Mouse (Mus musculus) hindbrain, embryonic 11.5 days (tissue): ENCODE results near the gene Zfp316. TPM values are rescaled to one million over a fixed set of nuclear protein-coding genes. Genes with fewer than 3 reads are reported as not detected.

Experiments used
- ATAC-seq: fragments of 200-750 bp; cut with Nextera tagmentation; 2 replicates; pipeline ENCODE4 v1.8.0; 2017; ENCODE audit warnings: mild to moderate bottlenecking, moderate TSS enrichment, moderate library complexity; ENCODE audit not compliant: low FRiP score
- DNase-seq: peaks from one replicate; pipeline ENCODE4 v3.0.0-alpha.2; 2015; ENCODE audit warnings: low spot score
- H3K27ac ChIP-seq: fragments of 300-500 bp; sonication (generic); 2 replicates; pipeline ENCODE4 v1.5.1; 2014; ENCODE audit warnings: mild to moderate bottlenecking, low read depth, low read length
- H3K27me3 ChIP-seq: fragments of 300-500 bp; sonication (generic); 2 replicates; pipeline ENCODE4 v1.6.1; 2014; ENCODE audit warnings: mild to moderate bottlenecking, low read length, moderate library complexity, mixed read lengths; ENCODE audit not compliant: control insufficient read depth, insufficient read depth
- H3K36me3 ChIP-seq: fragments of 300-500 bp; sonication (generic); 2 replicates; pipeline ENCODE4 v1.6.1; 2014; ENCODE audit warnings: mild to moderate bottlenecking, low read length, moderate library complexity, mixed read lengths; ENCODE audit not compliant: control insufficient read depth, insufficient read depth
- H3K4me1 ChIP-seq: fragments of 300-500 bp; sonication (generic); replicated peaks from 2 replicates; pipeline ENCODE4 v1.6.1; 2014; ENCODE audit warnings: low read length, mixed read lengths; ENCODE audit not compliant: control insufficient read depth, insufficient read depth
- H3K4me2 ChIP-seq: fragments of 300-500 bp; sonication (generic); replicated peaks from 2 replicates; pipeline ENCODE4 v1.6.1; 2014; ENCODE audit warnings: mild to moderate bottlenecking, low read depth, low read length
- H3K4me3 ChIP-seq: fragments of 300-500 bp; sonication (generic); 2 replicates; pipeline ENCODE4 v1.5.1; 2014; ENCODE audit warnings: low read depth, low read length
- H3K9ac ChIP-seq: fragments of 300-500 bp; sonication (generic); 2 replicates; pipeline ENCODE4 v1.6.1; 2014; ENCODE audit warnings: low read depth, low read length
- H3K9me3 ChIP-seq: fragments of 300-500 bp; sonication (generic); 2 replicates; pipeline ENCODE4 v1.6.1; 2016; ENCODE audit warnings: low read length; ENCODE audit not compliant: control insufficient read depth
- WGBS: fragments of 180-500 bp; shearing (Covaris S2); extraction: QIAGEN DNeasy Blood & Tissue Kit; methylation state at CpG from one replicate; pipeline ENCODE4 v1.1.7; 2014; 5-methylcytosine and 5-hydroxymethylcytosine counted together
- polyA plus RNA-seq: library from polyadenylated mRNA; unstranded; fragments of >200 nt; fragmentation: Nextera tagmentation; extraction: Ambion mirVana; gene quantifications from 2 replicates; pipeline ENCODE4 v1.2.1, GENCODE M21; 2014

The Zfp316 gene
- polyA plus RNA-seq, 1 experiment from 2014 or later: 3.4 TPM

DNA sequence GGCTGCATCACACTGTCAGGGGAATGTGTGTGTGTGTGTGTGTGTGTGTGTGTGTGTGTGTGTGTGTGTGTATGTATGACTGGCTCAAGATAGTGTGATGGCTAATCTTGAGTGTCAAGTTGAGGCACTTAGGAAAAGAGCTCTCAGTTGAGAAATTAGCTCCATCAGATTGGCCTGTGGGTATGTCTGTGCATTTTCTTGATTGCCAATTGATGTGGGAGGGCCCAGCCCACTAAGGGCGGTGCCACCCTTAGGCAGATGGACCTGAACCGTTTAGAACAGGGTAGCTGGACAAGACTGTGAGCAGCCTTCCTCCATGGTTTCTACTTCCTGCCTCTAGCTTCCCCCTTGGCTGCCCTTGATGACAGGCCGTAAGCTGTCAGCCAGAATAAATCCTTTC is 2.3 kb upstream of the Zfp316 start:
- H3K4me2 ChIP-seq: no peak overlapping the region
- DNase-seq (no peak), ATAC-seq (no peak)
- WGBS: 86% methylated on average over 3 of the region's 3 CpGs
- no peaks in the 10 kb centered on the region for H3K36me3 ChIP-seq
- no peak overlapping the region for H3K27ac ChIP-seq
- H3K4me3 ChIP-seq: no peak overlapping the region
- H3K9me3 ChIP-seq: no peaks in the 10 kb centered on the region
- H3K9ac ChIP-seq: no peak overlapping the region
- no peaks in the 10 kb centered on the region; the same call in 1 of the 2 replicates for H3K27me3 ChIP-seq
- peaks cover 8% of the 10 kb centered on the region; the same call in 1 of the 2 replicates for H3K4me1 ChIP-seq

- DNase-seq (no peak), ATAC-seq (no peak)
- no peaks in the 10 kb centered on the region; the same call in 1 of the 2 replicates for H3K27me3 ChIP-seq
- H3K27ac ChIP-seq: no peak overlapping the region
- H3K4me3 ChIP-seq: no peak overlapping the region
- peaks cover 8% of the 10 kb centered on the region; the same call in 1 of the 2 replicates for H3K4me1 ChIP-seq
- no peak overlapping the region for H3K9ac ChIP-seq
- no peaks in the 10 kb centered on the region for H3K9me3 ChIP-seq
- WGBS: 89% methylated on average over 6 of the region's 6 CpGs
- no peaks in the 10 kb centered on the region for H3K36me3 ChIP-seq
- H3K4me2 ChIP-seq: no peak overlapping the region
Measured at GRCm38 (mm10) chr5:143271642-143272041, 1.8 kb upstream of the Zfp316 start.

- Histone ChIP-seq H3K4me2 (peak overlapping the region; percentile 95), H3K27ac (no peak overlapping the region), H3K36me3 (no peaks in the 10 kb centered on the region), H3K4me3 (peak overlapping the region; percentile 83), H3K4me1 (peaks cover 8% of the 10 kb centered on the region; the same call in 1 of the 2 replicates), H3K9me3 (no peaks in the 10 kb centered on the region), H3K9ac (peak overlapping the region; percentile 98), H3K27me3 (no peaks in the 10 kb centered on the region)
- DNase-seq (no peak), ATAC-seq (peak; percentile 61; the same call in 1 of the 2 replicates)
- WGBS: 6% methylated on average over 12 of the region's 12 CpGs
Measured at GRCm38 (mm10) chr5:143270151-143270519, 313 bp upstream of the Zfp316 start.

- peaks cover 8% of the 10 kb centered on the region; the same call in 1 of the 2 replicates for H3K4me1 ChIP-seq
- DNase-seq: no peak
- peak overlapping the region; percentile 95 for H3K4me2 ChIP-seq
- WGBS: 25% methylated on average over 8 of the region's 8 CpGs
- H3K9me3 ChIP-seq: no peaks in the 10 kb centered on the region
- H3K27ac ChIP-seq: peak overlapping the region; percentile 78; the same call in 1 of the 2 replicates
- H3K36me3 ChIP-seq: no peaks in the 10 kb centered on the region
- ATAC-seq: 0 out of 2 replicates have a peak, but pooled peaks have one; percentile 3
- H3K27me3 ChIP-seq: no peaks in the 10 kb centered on the region
- peak overlapping the region; percentile 83 for H3K4me3 ChIP-seq
- peak overlapping the region; percentile 98 for H3K9ac ChIP-seq
Measured at GRCm38 (mm10) chr5:143268985-143269362, 848 bp downstream of the Zfp316 start.

GRCm38 (mm10) chr5:143266794-143267193 is 3.0 kb downstream of the Zfp316 start:
- DNase-seq (no peak), ATAC-seq (no peak)
- Histone ChIP-seq H3K36me3 (no peaks in the 10 kb centered on the region; the same call in 1 of the 2 replicates), H3K9me3 (no peaks in the 10 kb centered on the region), H3K27me3 (no peaks in the 10 kb centered on the region), H3K9ac (no peak overlapping the region), H3K4me3 (no peak overlapping the region), H3K27ac (no peak overlapping the region), H3K4me2 (no peak overlapping the region), H3K4me1 (peaks cover 8% of the 10 kb centered on the region; the same call in 1 of the 2 replicates)
- WGBS: 82% methylated on average over 6 of the region's 6 CpGs

GRCm38 (mm10) chr5:143265409-143265808 is 4.4 kb downstream of the Zfp316 start:
- DNase-seq (no peak), ATAC-seq (no peak)
- no peaks in the 10 kb centered on the region for H3K27me3 ChIP-seq
- no peak overlapping the region for H3K27ac ChIP-seq
- no peaks in the 10 kb centered on the region for H3K9me3 ChIP-seq
- no peak overlapping the region for H3K9ac ChIP-seq
- H3K4me2 ChIP-seq: no peak overlapping the region
- peaks cover 5% of the 10 kb centered on the region; the same call in 1 of the 2 replicates for H3K4me1 ChIP-seq
- peaks cover 3% of the 10 kb centered on the region; the same call in 1 of the 2 replicates for H3K36me3 ChIP-seq
- H3K4me3 ChIP-seq: no peak overlapping the region
- WGBS: 55% methylated on average over 1 of the region's 1 CpGs

- H3K36me3 ChIP-seq: peaks cover 4% of the 10 kb centered on the region; the same call in 1 of the 2 replicates
- no peak for ATAC-seq
- 91% methylated on average over 10 of the region's 10 CpGs for WGBS
- no peaks in the 10 kb centered on the region for H3K27me3 ChIP-seq
- H3K9me3 ChIP-seq: no peaks in the 10 kb centered on the region
- no peak overlapping the region for H3K4me2 ChIP-seq
- DNase-seq: no peak
- peaks cover 5% of the 10 kb centered on the region; the same call in 1 of the 2 replicates for H3K4me1 ChIP-seq
- no peak overlapping the region for H3K4me3 ChIP-seq
- no peak overlapping the region for H3K27ac ChIP-seq
- H3K9ac ChIP-seq: no peak overlapping the region
Measured at GRCm38 (mm10) chr5:143264689-143265088, 5.1 kb downstream of the Zfp316 start.

DNA sequence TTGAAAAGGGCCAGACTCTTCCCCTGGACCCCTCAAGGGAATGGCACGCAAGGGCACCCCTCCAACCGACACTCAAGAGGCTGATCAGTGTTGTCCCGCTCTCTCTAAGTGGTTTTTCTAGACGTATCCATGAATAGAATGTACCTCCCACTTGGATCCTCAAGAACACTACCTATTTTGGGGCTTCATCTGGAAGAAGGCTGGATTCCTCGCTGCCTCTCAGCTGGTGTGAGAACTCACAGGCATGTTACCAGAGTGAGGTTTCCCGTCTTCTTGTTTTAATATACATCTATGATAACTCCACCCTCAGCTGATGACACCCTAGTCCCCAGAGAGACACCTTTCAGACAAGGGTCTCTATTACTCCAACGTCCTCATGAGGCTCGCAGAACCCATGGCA is 8.2 kb downstream of the Zfp316 start:
- H3K27me3 ChIP-seq: peaks cover 13% of the 10 kb centered on the region
- no peak overlapping the region for H3K4me2 ChIP-seq
- ATAC-seq: no peak
- peaks cover 6% of the 10 kb centered on the region; the same call in 1 of the 2 replicates for H3K36me3 ChIP-seq
- DNase-seq: no peak
- H3K4me1 ChIP-seq: no peaks in the 10 kb centered on the region
- H3K9me3 ChIP-seq: no peaks in the 10 kb centered on the region
- no peak overlapping the region for H3K27ac ChIP-seq
- no peak overlapping the region for H3K9ac ChIP-seq
- 93% methylated on average over 8 of the region's 8 CpGs for WGBS
- H3K4me3 ChIP-seq: no peak overlapping the region

DNA sequence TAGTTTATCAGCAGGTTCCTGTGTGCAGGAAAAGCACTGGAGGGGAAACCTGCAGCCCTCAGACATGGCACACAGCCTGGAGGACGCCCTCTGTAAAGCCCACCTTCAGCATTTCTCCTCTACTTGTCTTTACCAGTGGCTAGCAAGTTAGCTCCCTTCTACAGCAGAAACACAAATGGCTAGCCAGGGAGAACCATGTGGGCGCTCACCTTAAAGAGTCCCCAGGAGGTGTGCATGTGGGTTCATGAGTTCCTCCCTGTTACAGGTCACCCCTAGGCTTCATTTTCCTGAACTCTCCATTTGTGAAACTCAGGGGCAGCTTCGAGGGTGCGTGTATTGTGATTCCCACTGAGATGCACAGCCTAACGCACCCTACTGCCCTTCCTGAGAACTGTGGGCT is 14.0 kb downstream of the Zfp316 start:
- WGBS: 69% methylated on average over 5 of the region's 5 CpGs
- Histone ChIP-seq H3K36me3 (0 out of 2 replicates have a peak, but pooled peaks cover 8% of the 10 kb centered on the region), H3K4me2 (no peak overlapping the region)

More for the DNA sequence above, 14.0 kb downstream of the Zfp316 start:
- DNase-seq (peak; percentile 11), ATAC-seq (no peak)
- no peak overlapping the region for H3K4me3 ChIP-seq
- H3K9me3 ChIP-seq: no peaks in the 10 kb centered on the region
- H3K4me1 ChIP-seq: peaks cover 15% of the 10 kb centered on the region
- H3K9ac ChIP-seq: no peak overlapping the region
- peaks cover 64% of the 10 kb centered on the region for H3K27me3 ChIP-seq
- H3K27ac ChIP-seq: no peak overlapping the region
